Mouse (Mus musculus): Measurements from ENCODE around the gene Asb5. TPM values are rescaled to one million over a fixed set of nuclear protein-coding genes. Genes with fewer than 3 reads are reported as not detected.
A peak's percentile ranks its signal among the peaks of the same experiment; 100 is the strongest.

Asb5 gene
- polyA plus RNA-seq (2012; rRNA removed), result 1.0 and 1.2 TPM in 2 replicates

DNA sequence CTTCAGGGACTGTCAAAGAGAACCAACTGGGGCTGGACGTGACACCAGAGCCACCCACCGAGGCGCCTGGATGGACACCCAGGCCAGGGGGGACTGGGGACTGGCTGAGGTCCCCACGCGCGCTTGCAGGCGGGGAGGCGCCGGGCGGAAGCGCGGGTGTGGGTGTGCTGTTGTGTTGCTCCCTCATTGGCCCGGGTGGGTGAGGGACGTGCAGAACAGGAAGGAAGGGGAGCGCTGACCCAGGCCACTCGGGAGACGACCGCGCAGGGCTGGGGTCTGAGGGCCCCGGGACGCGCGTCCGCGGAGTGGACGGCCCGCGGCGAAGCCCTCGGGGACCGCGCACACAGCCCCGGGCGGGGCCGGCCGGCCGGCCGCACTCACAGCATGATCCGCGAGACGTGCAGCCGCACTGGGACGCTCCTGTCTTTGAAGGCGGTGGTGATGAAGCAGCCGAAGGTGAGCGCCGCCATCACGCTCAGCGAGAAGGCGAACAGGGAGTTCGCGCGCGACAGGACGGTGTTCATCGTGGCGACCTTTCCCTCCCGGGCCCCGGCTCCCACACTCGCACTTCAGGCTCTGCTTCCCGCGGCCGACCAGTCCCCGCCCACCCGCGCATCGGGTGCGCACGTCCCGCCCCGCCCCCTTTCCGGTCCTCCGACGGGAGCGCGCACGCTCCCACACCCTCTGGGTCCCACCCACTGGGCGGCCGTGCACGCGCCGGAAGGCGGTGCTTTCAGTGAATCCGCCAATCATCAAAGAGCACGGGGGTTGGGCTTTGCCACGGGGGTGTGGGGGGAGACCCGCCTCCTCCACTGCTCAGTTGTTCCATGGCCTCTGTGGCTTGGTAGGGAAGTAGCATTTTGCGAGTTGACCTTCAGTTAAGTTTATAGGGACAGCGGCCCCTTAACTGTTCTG, at the start of gene Asb5, which contains the start of gene Spcs3:
Gene Asb5 (plus strand): TSS at position 199 of the 915 bp plus-strand sequence.
Gene Spcs3 (minus strand): TSS at position 617 of the 915 bp plus-strand sequence.
- Histone ChIP-seq H3K4me1 (ENCODE audit: control insufficient read depth, insufficient read depth, insufficient read length) (peaks cover 2% of the 10 kb centered on the region; the same call in 1 of the 2 replicates), H3K36me3 (ENCODE audit: control insufficient read depth, insufficient read depth, low read length) (peaks cover 4% of the 10 kb centered on the region; the same call in 1 of the 2 replicates), H3K27me3 (ENCODE audit: control insufficient read depth, insufficient read depth, low read length) (no peaks in the 10 kb centered on the region), H3K4me3 (ENCODE audit: extremely low read depth, insufficient read depth, insufficient read length) (peak within 1 kb of the TSS; percentile 99), H3K27ac (ENCODE audit: insufficient read depth, low read length) (peak within 1 kb of the TSS; percentile 90)
- WGBS, result under 1% methylated on average over 83 of the region's 89 CpGs
- TF ChIP-seq CTCF (IDR thresholded peaks at IDR 0.05; ENCODE audit: extremely low read depth, insufficient read depth, insufficient read length, insufficient replicate concordance), result no peak
- peak; percentile 63 for TF ChIP-seq POLR2A (IDR thresholded peaks at IDR 0.05; ENCODE audit: low read depth, low read length)
- DNase-seq (ENCODE audit: low read depth in 1 of 2, low spot score in 2 of 2), result peak; percentile 88 to 93

DNA sequence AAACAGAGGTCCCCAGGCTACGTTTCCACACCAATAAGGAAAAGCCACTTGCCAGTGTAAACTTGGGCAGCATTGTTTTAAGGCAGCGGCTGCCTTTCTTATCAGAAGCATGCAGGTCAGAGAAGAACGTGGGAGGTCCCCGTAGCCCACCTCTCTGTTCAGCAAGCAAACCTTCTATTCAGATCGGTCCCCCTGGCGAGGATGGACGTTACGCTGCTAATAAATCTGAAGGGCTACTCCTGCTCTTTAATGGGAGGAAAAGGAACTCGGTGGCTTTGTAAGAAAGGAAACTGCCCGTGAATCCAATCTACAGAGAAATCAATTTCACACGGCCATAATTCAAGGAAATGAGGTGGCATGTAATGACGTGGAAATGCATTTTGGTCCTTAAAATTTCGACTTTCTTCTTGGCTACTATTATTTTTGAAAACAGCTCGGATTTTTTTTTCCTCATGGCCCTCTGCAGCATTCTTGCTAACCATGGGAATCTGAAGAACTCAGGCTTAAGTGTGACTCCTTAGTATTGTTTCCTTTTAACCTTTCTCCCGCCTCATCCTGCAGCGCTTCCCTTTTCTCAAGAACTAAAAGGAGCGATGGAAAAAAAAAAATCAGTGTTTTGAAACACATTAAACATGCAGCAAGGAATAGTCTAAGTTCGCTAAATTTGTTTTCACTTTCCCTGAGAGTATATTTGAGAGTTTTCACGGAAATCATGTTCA, 42.7 kb upstream of the Asb5 start:
- TF ChIP-seq POLR2A (IDR thresholded peaks at IDR 0.05; ENCODE audit: low read depth, low read length) (no peak), CTCF (IDR thresholded peaks at IDR 0.05; ENCODE audit: extremely low read depth, insufficient read depth, insufficient read length, insufficient replicate concordance) (no peak)
- Histone ChIP-seq H3K4me3 (ENCODE audit: extremely low read depth, insufficient read depth, insufficient read length) (no peak overlapping the region), H3K27ac (ENCODE audit: insufficient read depth, low read length) (no peak overlapping the region), H3K36me3 (ENCODE audit: control insufficient read depth, insufficient read depth, low read length) (no peaks in the 10 kb centered on the region), H3K27me3 (ENCODE audit: control insufficient read depth, insufficient read depth, low read length) (no peaks in the 10 kb centered on the region), H3K4me1 (ENCODE audit: control insufficient read depth, insufficient read depth, insufficient read length) (no peaks in the 10 kb centered on the region)
- 19% methylated on average over 19 of the region's 19 CpGs for WGBS
- DNase-seq (ENCODE audit: low read depth in 1 of 2, low spot score in 2 of 2), result no peak

DNA sequence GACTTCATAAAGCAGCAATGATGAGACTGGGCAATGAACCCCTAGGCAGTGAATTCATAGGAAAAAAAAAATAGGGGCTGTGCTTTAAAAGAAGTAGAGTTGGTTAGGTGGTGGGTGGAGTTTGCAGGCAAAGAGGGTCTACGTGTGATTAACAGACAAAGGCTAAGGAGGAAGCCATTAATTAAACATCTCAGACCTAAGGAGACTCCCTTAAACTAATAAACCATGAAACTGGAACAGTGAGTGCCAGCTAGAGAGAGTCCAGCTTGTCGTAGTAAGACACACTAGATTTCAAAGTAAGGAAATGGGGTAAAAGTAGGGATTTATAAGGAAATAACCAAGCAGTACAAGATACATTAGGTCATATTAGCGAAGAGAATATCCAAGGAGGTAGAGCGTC, 40.9 kb upstream of the Asb5 start:
- WGBS, result 88% methylated on average over 4 of the region's 4 CpGs
- no peak overlapping the region for H3K4me3 ChIP-seq (ENCODE audit: extremely low read depth, insufficient read depth, insufficient read length)
- H3K27me3 ChIP-seq (ENCODE audit: control insufficient read depth, insufficient read depth, low read length), result no peaks in the 10 kb centered on the region
- no peak overlapping the region for H3K27ac ChIP-seq (ENCODE audit: insufficient read depth, low read length)
- H3K4me1 ChIP-seq (ENCODE audit: control insufficient read depth, insufficient read depth, insufficient read length), result no peaks in the 10 kb centered on the region
- no peaks in the 10 kb centered on the region for H3K36me3 ChIP-seq (ENCODE audit: control insufficient read depth, insufficient read depth, low read length)
- DNase-seq (ENCODE audit: low read depth in 1 of 2, low spot score in 2 of 2), result no peak
- TF ChIP-seq CTCF (IDR thresholded peaks at IDR 0.05; ENCODE audit: extremely low read depth, insufficient read depth, insufficient read length, insufficient replicate concordance), result no peak
- TF ChIP-seq POLR2A (IDR thresholded peaks at IDR 0.05; ENCODE audit: low read depth, low read length), result no peak

GRCm38 (mm10) chr8:54491057-54491690, 38.2 kb upstream of the Asb5 start:
- no peaks in the 10 kb centered on the region for H3K36me3 ChIP-seq (ENCODE audit: control insufficient read depth, insufficient read depth, low read length)
- TF ChIP-seq CTCF (IDR thresholded peaks at IDR 0.05; ENCODE audit: extremely low read depth, insufficient read depth, insufficient read length, insufficient replicate concordance), result no peak
- TF ChIP-seq POLR2A (IDR thresholded peaks at IDR 0.05; ENCODE audit: low read depth, low read length), result no peak
- peak; percentile 18 to 28 for DNase-seq (ENCODE audit: low read depth in 1 of 2, low spot score in 2 of 2)
- H3K27ac ChIP-seq (ENCODE audit: insufficient read depth, low read length), result no peak overlapping the region
- H3K27me3 ChIP-seq (ENCODE audit: control insufficient read depth, insufficient read depth, low read length), result no peaks in the 10 kb centered on the region
- 27% methylated on average over 6 of the region's 6 CpGs for WGBS
- no peak overlapping the region for H3K4me3 ChIP-seq (ENCODE audit: extremely low read depth, insufficient read depth, insufficient read length)
- H3K4me1 ChIP-seq (ENCODE audit: control insufficient read depth, insufficient read depth, insufficient read length), result no peaks in the 10 kb centered on the region

- H3K27me3 ChIP-seq (ENCODE audit: control insufficient read depth, insufficient read depth, low read length), result no peaks in the 10 kb centered on the region
- H3K4me3 ChIP-seq (ENCODE audit: extremely low read depth, insufficient read depth, insufficient read length), result no peak overlapping the region
- H3K27ac ChIP-seq (ENCODE audit: insufficient read depth, low read length), result no peak overlapping the region
- WGBS, result 70% methylated on average over 4 of the region's 4 CpGs
- H3K36me3 ChIP-seq (ENCODE audit: control insufficient read depth, insufficient read depth, low read length), result no peaks in the 10 kb centered on the region
- TF ChIP-seq CTCF (IDR thresholded peaks at IDR 0.05; ENCODE audit: extremely low read depth, insufficient read depth, insufficient read length, insufficient replicate concordance) (no peak), POLR2A (IDR thresholded peaks at IDR 0.05; ENCODE audit: low read depth, low read length) (no peak)
- H3K4me1 ChIP-seq (ENCODE audit: control insufficient read depth, insufficient read depth, insufficient read length), result no peaks in the 10 kb centered on the region
- DNase-seq (ENCODE audit: low read depth in 1 of 2, low spot score in 2 of 2), result no peak
These were observed 37.4 kb upstream of the Asb5 start for GRCm38 (mm10) chr8:54491934-54492333.

DNA sequence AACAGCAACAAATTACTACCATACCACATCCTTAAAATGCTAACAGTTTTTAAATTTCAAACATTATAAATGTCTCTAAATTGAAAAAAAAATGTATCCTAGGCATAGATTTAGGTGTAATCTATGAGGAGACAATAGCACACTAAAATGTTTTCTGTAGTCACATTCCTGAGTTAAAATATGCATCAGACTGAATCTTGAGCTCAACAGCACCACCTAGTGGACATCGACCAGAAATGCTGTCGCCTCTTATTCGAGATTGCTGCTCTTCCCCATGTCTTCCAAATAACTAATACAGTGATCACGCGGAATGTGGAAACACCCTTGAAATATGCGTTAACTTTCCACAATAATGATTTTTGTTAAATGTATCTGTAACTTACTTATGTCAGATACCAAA, 36.3 kb upstream of the Asb5 start:
- peak; percentile 25 to 29 for DNase-seq (ENCODE audit: low read depth in 1 of 2, low spot score in 2 of 2)

More for the DNA sequence above, 36.3 kb upstream of the Asb5 start:
- Histone ChIP-seq H3K4me1 (ENCODE audit: control insufficient read depth, insufficient read depth, insufficient read length) (no peaks in the 10 kb centered on the region), H3K27ac (ENCODE audit: insufficient read depth, low read length) (no peak overlapping the region), H3K27me3 (ENCODE audit: control insufficient read depth, insufficient read depth, low read length) (no peaks in the 10 kb centered on the region), H3K36me3 (ENCODE audit: control insufficient read depth, insufficient read depth, low read length) (no peaks in the 10 kb centered on the region), H3K4me3 (ENCODE audit: extremely low read depth, insufficient read depth, insufficient read length) (no peak overlapping the region)
- peak; percentile 55; the same call in 1 of the 2 replicates for TF ChIP-seq CTCF (IDR thresholded peaks at IDR 0.05; ENCODE audit: extremely low read depth, insufficient read depth, insufficient read length, insufficient replicate concordance)
- no peak for TF ChIP-seq POLR2A (IDR thresholded peaks at IDR 0.05; ENCODE audit: low read depth, low read length)
- WGBS, result 15% methylated on average over 6 of the region's 6 CpGs

All from spleen, adult 2 months (tissue).